18 mouse cellular contexts compared by ENCODE assay signal in the genomic region with DNA sequence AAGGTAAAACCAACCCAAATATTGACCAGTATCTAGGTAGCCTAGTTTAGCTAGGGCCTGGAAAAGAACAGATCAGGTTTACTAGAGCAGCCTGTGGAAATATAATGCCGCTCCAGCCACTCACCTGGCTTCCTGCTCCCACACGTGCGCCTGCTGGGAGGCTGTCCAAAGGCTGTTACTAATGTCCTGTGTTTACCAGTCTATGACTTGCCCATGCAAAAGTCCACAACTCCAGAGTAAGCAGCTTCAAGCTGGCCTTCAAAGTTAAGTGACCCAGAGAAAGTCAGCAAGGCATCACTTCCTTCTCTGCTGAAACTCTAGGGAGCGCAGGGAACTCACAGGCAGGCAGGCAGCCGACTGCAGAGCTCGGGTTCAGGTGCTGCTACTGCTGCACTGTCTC. TPM values are rescaled to one million over a fixed set of nuclear protein-coding genes. Genes with fewer than 3 reads are reported as not detected.
DNase-seq lines count a peak whose midpoint lies in the region; ATAC-seq and TF ChIP-seq lines count a peak whose summit lies in the region.
"Had no signal": no experiment of that assay in that cellular context is flagged by ENCODE, and none has a peak within 500 bp of the region (broad histone marks: within the 10 kb centered on the region; RNA-seq: fewer than 3 reads in every experiment).

No protein-coding gene starts in this region.

- no peak overlapping the region for H3K9ac ChIP-seq in liver, postnatal 0 days (replicated peaks)
- no peak overlapping the region for H3K9ac ChIP-seq in intestine, postnatal 0 days (ENCODE audit: low read depth, low read length)
- H3K9ac ChIP-seq: embryonic facial prominence, embryonic 13.5 days; hindbrain, embryonic 12.5 days; limb, embryonic 15.5 days; neural tube, embryonic 13.5 days had no signal

- no peak for TF ChIP-seq CTCF in liver, postnatal 0 days (IDR thresholded peaks at IDR 0.05; ENCODE audit: low read depth)
- TF ChIP-seq CTCF in intestine, postnatal 0 days (IDR thresholded peaks at IDR 0.05; ENCODE audit: low read depth) = no peak

- no peaks in the 10 kb centered on the region for H3K9me3 ChIP-seq in liver, postnatal 0 days (ENCODE audit: low read length)
- H3K9me3 ChIP-seq in intestine, postnatal 0 days (ENCODE audit: control insufficient read depth) = no peaks in the 10 kb centered on the region
- H3K9me3 ChIP-seq: embryonic facial prominence, embryonic 13.5 days; hindbrain, embryonic 12.5 days; limb, embryonic 15.5 days; midbrain, embryonic 10.5 days; neural tube, embryonic 13.5 days had no signal

- H3K36me3 ChIP-seq in liver, postnatal 0 days (replicated peaks; ENCODE audit: insufficient read depth, low read length) = peaks cover 8% of the 10 kb centered on the region
- peaks cover 23% of the 10 kb centered on the region; the same call in 1 of the 2 replicates for H3K36me3 ChIP-seq in intestine, postnatal 0 days (ENCODE audit: control insufficient read depth, insufficient read depth)

- peak; percentile 43 for DNase-seq in liver, postnatal 0 days
- no peak for DNase-seq in liver
- peak; percentile 86 to 92 for DNase-seq in kidney, adult 8-10 months
- peak; percentile 81 to 93 for DNase-seq in kidney, postnatal 25 days
- DNase-seq in right cerebral cortex, postnatal 25 days = no peak
- DNase-seq in spleen, postnatal 10 days (ENCODE audit: low spot score in 2 of 2) = no peak
- DNase-seq in cerebellum, adult 18-20 months = no peak
- DNase-seq: adrenal gland, postnatal 10 days; B cell, adult 2 months; cerebellum, adult 11 months; gastrocnemius, postnatal 10 days; right cerebral cortex, postnatal 14 days had no signal

- H3K4me3 ChIP-seq in liver, postnatal 0 days (ENCODE audit: low read depth, low read length) = no peak overlapping the region
- H3K4me3 ChIP-seq in intestine, postnatal 0 days (ENCODE audit: low read depth, low read length) = no peak overlapping the region
- H3K4me3 ChIP-seq: embryonic facial prominence, embryonic 13.5 days; hindbrain, embryonic 12.5 days; limb, embryonic 15.5 days; midbrain, embryonic 10.5 days; neural tube, embryonic 13.5 days had no signal

- no peaks in the 10 kb centered on the region for H3K27me3 ChIP-seq in liver, postnatal 0 days (ENCODE audit: insufficient read depth, low read length)
- no peaks in the 10 kb centered on the region for H3K27me3 ChIP-seq in intestine, postnatal 0 days (replicated peaks; ENCODE audit: control insufficient read depth, insufficient read depth, low read length)
- H3K27me3 ChIP-seq: embryonic facial prominence, embryonic 13.5 days; hindbrain, embryonic 12.5 days; limb, embryonic 15.5 days; neural tube, embryonic 13.5 days had no signal

- H3K4me1 ChIP-seq in liver, postnatal 0 days (ENCODE audit: insufficient read depth) = peaks cover 20% of the 10 kb centered on the region
- peaks cover under 1% of the 10 kb centered on the region for H3K4me1 ChIP-seq in intestine, postnatal 0 days (replicated peaks; ENCODE audit: control insufficient read depth, insufficient read depth, low read length)

- peak overlapping the region; percentile 34; the same call in 1 of the 2 replicates for H3K27ac ChIP-seq in liver, postnatal 0 days (ENCODE audit: low read depth)
- peak overlapping the region; percentile 31; the same call in 1 of the 2 replicates for H3K27ac ChIP-seq in intestine, postnatal 0 days (ENCODE audit: low read depth, low read length)
- H3K27ac ChIP-seq: embryonic facial prominence, embryonic 13.5 days; hindbrain, embryonic 12.5 days; limb, embryonic 15.5 days; midbrain, embryonic 10.5 days; neural tube, embryonic 13.5 days had no signal

- WGBS in liver, postnatal 0 days (ENCODE audit: insufficient replicate concordance) = 65% methylated on average over 6 of the region's 6 CpGs
- WGBS in intestine, postnatal 0 days = 56% methylated on average over 6 of the region's 6 CpGs

- no peak overlapping the region for H3K4me2 ChIP-seq in liver, postnatal 0 days (ENCODE audit: low read depth, low read length)
- no peak overlapping the region for H3K4me2 ChIP-seq in intestine, postnatal 0 days (replicated peaks; ENCODE audit: low read depth)
- H3K4me2 ChIP-seq: embryonic facial prominence, embryonic 13.5 days; hindbrain, embryonic 12.5 days; limb, embryonic 15.5 days; neural tube, embryonic 13.5 days had no signal

- ATAC-seq in liver, postnatal 0 days = no peak
- no peak for ATAC-seq in intestine, postnatal 0 days

- no peak for TF ChIP-seq EP300 in liver, postnatal 0 days (IDR thresholded peaks at IDR 0.05; ENCODE audit: low read depth)

RNA-seq across cellular contexts. Expression of a gene that starts 4.5 kb away (rescaled TPM):
- polyA plus RNA-seq in liver, postnatal 0 days (2015; fragmentation: Nextera tagmentation; extraction: Ambion mirVana) = 9.2 and 11.9 TPM in 2 replicates
- polyA plus RNA-seq in intestine, postnatal 0 days (2015; fragmentation: Nextera tagmentation; extraction: Ambion mirVana) = 21.8 and 23.3 TPM in 2 replicates

RNA-seq across cellular contexts. Expression of a gene that starts 4.5 kb away (rescaled TPM):
- 10.7 and 11.9 TPM in 2 replicates for polyA plus RNA-seq in liver, postnatal 0 days (2015; fragmentation: Nextera tagmentation; extraction: Ambion mirVana)
- 52.8 and 55.7 TPM in 2 replicates for polyA plus RNA-seq in intestine, postnatal 0 days (2015; fragmentation: Nextera tagmentation; extraction: Ambion mirVana)

RNA-seq across cellular contexts. Expression of a gene that starts 6.7 kb away (rescaled TPM):
- polyA plus RNA-seq in liver, postnatal 0 days (2015; fragmentation: Nextera tagmentation; extraction: Ambion mirVana) = 22.2 and 25.4 TPM in 2 replicates
- 234 and 248 TPM in 2 replicates for polyA plus RNA-seq in intestine, postnatal 0 days (2015; fragmentation: Nextera tagmentation; extraction: Ambion mirVana)

RNA-seq across cellular contexts. Expression of a gene that starts 40.2 kb away (rescaled TPM):
- not detected in 2 replicates for polyA plus RNA-seq in liver, postnatal 0 days (2015; fragmentation: Nextera tagmentation; extraction: Ambion mirVana)
- 0.33 and 0.38 TPM in 2 replicates for polyA plus RNA-seq in intestine, postnatal 0 days (2015; fragmentation: Nextera tagmentation; extraction: Ambion mirVana)

RNA-seq across cellular contexts. Expression of a gene that starts 53.1 kb away (rescaled TPM):
- polyA plus RNA-seq in liver, postnatal 0 days (2015; fragmentation: Nextera tagmentation; extraction: Ambion mirVana) = not detected in 2 replicates
- 348 and 368 TPM in 2 replicates for polyA plus RNA-seq in intestine, postnatal 0 days (2015; fragmentation: Nextera tagmentation; extraction: Ambion mirVana)

Comparison
In these comparisons a context has a peak if more than half of its experiments do, and no peak if none do; other contexts are left out.
1. DNase-seq: peak in liver, postnatal 0 days (single experiment), kidney, adult 8-10 months (2 of 2) and kidney, postnatal 25 days (2 of 2); none in liver (single experiment), right cerebral cortex, postnatal 25 days (single experiment), spleen, postnatal 10 days (0 of 2) and cerebellum, adult 18-20 months (0 of 2).